Mouse (Mus musculus) CH12.LX (cell line): ENCODE measurements around the gene Dlg2.

Source experiments
- CTCF ChIP-seq, 2 experiments: IDR thresholded peaks in 1 of 2; conservative IDR thresholded peaks in 1 of 2; 2 replicates each; pipeline ENCODE4 v1.5.1; 2011 to 2012; ENCODE audit warnings: low read depth in 2 of 2, low read length in 2 of 2, improper control_type of control experiment in 1 of 2, inconsistent platforms in 1 of 2, mild to moderate bottlenecking in 1 of 2, moderate library complexity in 1 of 2
- KAT2A ChIP-seq: IDR thresholded peaks from 2 replicates; pipeline ENCODE4 v1.6.1; 2012; ENCODE audit warnings: low read length, improper control_type of control experiment, inconsistent platforms; ENCODE audit not compliant: insufficient replicate concordance
- POLR2A ChIP-seq: IDR thresholded peaks from 2 replicates; pipeline ENCODE4 v1.6.1; 2011; ENCODE audit warnings: low read depth, mild to moderate bottlenecking, improper control_type of control experiment, low read length
- USF2 ChIP-seq: conservative IDR thresholded peaks from 2 replicates; pipeline ENCODE4 v1.6.1; 2011; ENCODE audit warnings: low read depth, low read length, improper control_type of control experiment

- TF ChIP-seq CTCF (conservative IDR thresholded peaks at IDR 0.05 in 1 of 2, IDR thresholded peaks at IDR 0.05 in 1 of 2; ENCODE audit: low read depth in 2 of 2, low read length in 2 of 2) (no peak), KAT2A (no peak), POLR2A (no peak), USF2 (no peak)
These were observed 1264.3 kb downstream of the Dlg2 start for GRCm38 (mm10) chr7:91740748-91741147.
